Mouse (Mus musculus) intestine, embryonic 16.5 days (tissue): ENCODE measurements at regions not wholly inside any gene's neighbourhood (a gene's known extent, or its start where the extent isn't known, plus 50 kb on each side); places are given as distances from the start of the nearest gene placed in this dataset. TPM values are rescaled to one million over a fixed set of nuclear protein-coding genes. Genes with fewer than 3 reads are reported as not detected.

Source experiments
- ATAC-seq: fragments of 200-750 bp; cut with Nextera tagmentation; 2 replicates; pipeline ENCODE4 v1.8.0; 2017; ENCODE audit warnings: moderate TSS enrichment, moderate library complexity
- H3K27ac ChIP-seq: fragments of 300-500 bp; sonication (generic); 2 replicates; pipeline ENCODE4 v1.5.1; 2014; ENCODE audit warnings: mild to moderate bottlenecking, low read length
- H3K27me3 ChIP-seq: fragments of 300-500 bp; sonication (generic); replicated peaks from 2 replicates; pipeline ENCODE4 v1.6.1; 2014; ENCODE audit warnings: low read length, control low read depth, mixed read lengths; ENCODE audit not compliant: control insufficient read depth, insufficient read depth
- H3K36me3 ChIP-seq: fragments of 300-500 bp; sonication (generic); 2 replicates; pipeline ENCODE4 v1.6.1; 2014; ENCODE audit warnings: low read length, control low read depth; ENCODE audit not compliant: control insufficient read depth, insufficient read depth
- H3K4me1 ChIP-seq: fragments of 300-500 bp; sonication (generic); 2 replicates; pipeline ENCODE4 v1.6.1; 2014; ENCODE audit warnings: low read length, control low read depth, mixed read lengths; ENCODE audit not compliant: control insufficient read depth, insufficient read depth
- H3K4me2 ChIP-seq: fragments of 300-500 bp; sonication (generic); 2 replicates; pipeline ENCODE4 v1.6.1; 2014; ENCODE audit warnings: low read depth, low read length, control low read depth
- H3K4me3 ChIP-seq: fragments of 300-500 bp; sonication (generic); 2 replicates; pipeline ENCODE4 v1.5.1; 2014; ENCODE audit warnings: mild to moderate bottlenecking, low read length
- H3K9ac ChIP-seq: fragments of 300-500 bp; sonication (generic); 2 replicates; pipeline ENCODE4 v1.6.1; 2014; ENCODE audit warnings: low read depth, low read length
- H3K9me3 ChIP-seq: fragments of 300-500 bp; sonication (generic); 2 replicates; pipeline ENCODE4 v1.6.1; 2016; ENCODE audit warnings: low read length, control low read depth; ENCODE audit not compliant: control insufficient read depth
- WGBS: fragments of 180-500 bp; shearing (Covaris S2); extraction: QIAGEN DNeasy Blood & Tissue Kit; methylation state at CpG from one replicate; pipeline ENCODE4 v1.1.7; 2014; 5-methylcytosine and 5-hydroxymethylcytosine counted together
- microRNA-seq: library from miRNA; unstranded; fragments of <30 nt; microRNA quantifications from one replicate; pipeline ENCODE4, GENCODE M21; 2016

- Histone ChIP-seq H3K4me3 (no peak overlapping the region), H3K27me3 (no peaks in the 10 kb centered on the region), H3K9ac (no peak overlapping the region), H3K4me1 (no peaks in the 10 kb centered on the region), H3K27ac (no peak overlapping the region), H3K36me3 (no peaks in the 10 kb centered on the region), H3K9me3 (no peaks in the 10 kb centered on the region), H3K4me2 (no peak overlapping the region)
- no peak for ATAC-seq
- WGBS, result 87% methylated on average over 9 of the region's 9 CpGs
Measured at GRCm38 (mm10) chr14:100350021-100350790, 65.7 kb upstream of the Klf12 start.

DNA sequence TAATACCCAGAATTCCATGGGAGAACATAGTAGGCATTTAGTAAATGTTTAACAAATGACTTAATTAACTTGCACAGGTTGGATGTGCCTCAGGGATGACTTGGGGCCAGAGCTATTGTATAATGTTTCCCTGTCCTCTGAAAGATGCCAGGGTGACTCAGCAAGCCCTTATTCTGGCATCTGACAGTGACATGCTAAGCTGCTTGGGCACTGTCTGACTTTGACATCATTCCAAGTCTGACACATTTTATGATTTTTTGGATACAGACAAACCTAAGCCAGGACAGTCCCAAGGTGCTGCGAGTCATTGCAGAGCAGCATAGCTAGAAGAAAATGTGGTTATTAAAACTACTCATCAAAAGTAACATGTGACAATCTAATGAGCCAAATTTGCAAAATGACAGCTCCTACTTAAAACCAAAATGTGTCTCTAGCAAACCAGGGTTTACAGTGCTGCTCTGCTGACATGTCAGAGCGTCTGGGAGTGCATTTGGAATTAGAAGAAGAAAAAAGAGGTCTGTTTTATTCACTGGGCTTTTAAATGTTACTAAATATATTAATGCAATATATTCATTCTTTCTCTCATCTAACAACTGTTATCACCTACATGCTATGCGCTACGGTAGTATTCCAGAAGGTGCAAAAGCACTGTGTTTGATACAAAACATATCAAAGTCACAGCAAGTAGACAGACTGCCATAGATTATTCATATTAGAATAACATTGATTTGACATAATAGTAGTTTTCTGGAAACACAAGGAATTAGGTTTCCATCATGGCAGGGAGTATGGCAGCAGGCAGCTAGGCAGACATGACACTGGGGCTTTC is 64.1 kb upstream of the Klf12 start:
- ATAC-seq, result no peak
- H3K4me3 ChIP-seq, result no peak overlapping the region
- WGBS, result 93% methylated on average over 4 of the region's 4 CpGs
- H3K4me1 ChIP-seq, result no peaks in the 10 kb centered on the region
- H3K36me3 ChIP-seq, result no peaks in the 10 kb centered on the region
- no peak overlapping the region for H3K4me2 ChIP-seq
- H3K9ac ChIP-seq, result no peak overlapping the region
- no peak overlapping the region for H3K27ac ChIP-seq
- H3K9me3 ChIP-seq, result no peaks in the 10 kb centered on the region
- no peaks in the 10 kb centered on the region for H3K27me3 ChIP-seq

GRCm38 (mm10) chr14:100336926-100337325 is 52.4 kb upstream of the Klf12 start:
- no peaks in the 10 kb centered on the region for H3K4me1 ChIP-seq
- H3K27ac ChIP-seq, result no peak overlapping the region
- no peaks in the 10 kb centered on the region for H3K27me3 ChIP-seq
- no peaks in the 10 kb centered on the region for H3K9me3 ChIP-seq
- H3K9ac ChIP-seq, result no peak overlapping the region
- H3K4me2 ChIP-seq, result no peak overlapping the region
- WGBS, result 78% methylated on average over 4 of the region's 4 CpGs
- ATAC-seq, result no peak
- H3K36me3 ChIP-seq, result no peaks in the 10 kb centered on the region
- no peak overlapping the region for H3K4me3 ChIP-seq

Small RNA genes lying in the stretch of these regions (microRNA-seq; reads per million reads assigned to microRNA genes)
- gene Gm22401, result not detected
